Mouse (Mus musculus) urinary bladder, adult 18-20 months (tissue): ENCODE measurements around the gene Adcy1.

Source experiments
- DNase-seq, 2 experiments: peaks; one replicate each; pipeline ENCODE4 v3.0.0; 2022; ENCODE audit warnings: low spot score in 2 of 2, mixed read lengths in 2 of 2

The Adcy1 gene

DNA sequence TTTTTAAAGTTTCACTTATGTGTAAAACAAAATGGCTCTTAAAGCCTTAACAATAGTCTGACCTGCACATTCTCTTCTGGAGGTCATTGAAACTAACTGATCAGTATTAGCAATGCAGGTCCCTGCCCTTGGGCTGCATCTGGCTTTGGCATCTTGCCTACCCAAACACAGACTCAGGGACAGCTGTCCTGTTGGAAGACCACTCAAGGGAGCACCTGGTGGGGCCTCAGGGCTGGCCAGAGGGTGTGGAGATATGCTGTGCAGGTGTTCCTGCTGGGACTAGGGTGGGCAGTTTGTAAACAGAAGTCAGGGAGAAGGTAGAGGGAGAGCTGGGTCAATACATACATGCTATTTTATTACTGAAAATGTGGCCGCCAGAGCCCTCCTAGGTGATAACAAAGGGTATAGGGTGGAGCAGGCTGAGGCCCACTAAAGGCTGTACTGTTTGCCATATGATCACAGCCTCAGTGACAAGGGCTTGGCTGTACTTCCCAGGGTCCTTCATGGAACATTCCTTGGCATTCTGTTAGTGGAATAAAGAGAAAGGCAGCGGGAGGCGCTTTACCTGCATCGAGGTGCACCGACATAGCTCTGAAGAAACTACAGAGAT is 73.1 kb downstream of the Adcy1 start:
- no peak for DNase-seq

DNA sequence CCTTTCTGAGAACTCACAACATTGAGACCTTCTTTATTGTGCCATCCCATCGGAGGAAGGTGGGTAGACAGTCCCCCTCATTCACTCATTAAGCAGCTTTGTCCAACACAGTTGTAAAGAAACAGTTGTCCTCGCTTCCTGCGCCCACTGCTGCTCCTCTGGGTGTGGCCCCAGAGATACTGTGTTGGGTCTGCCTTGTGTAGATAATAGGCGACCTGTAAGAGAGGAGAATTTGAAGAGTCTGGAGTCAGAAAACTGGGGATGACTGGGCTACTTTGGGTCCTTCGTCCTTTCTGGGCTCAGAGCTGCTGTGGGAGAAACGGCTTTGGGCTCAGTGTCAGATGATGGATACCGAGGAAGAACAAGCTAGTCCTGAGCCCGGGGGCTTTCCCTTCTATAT is 75.1 kb downstream of the Adcy1 start:
- DNase-seq = no peak

DNA sequence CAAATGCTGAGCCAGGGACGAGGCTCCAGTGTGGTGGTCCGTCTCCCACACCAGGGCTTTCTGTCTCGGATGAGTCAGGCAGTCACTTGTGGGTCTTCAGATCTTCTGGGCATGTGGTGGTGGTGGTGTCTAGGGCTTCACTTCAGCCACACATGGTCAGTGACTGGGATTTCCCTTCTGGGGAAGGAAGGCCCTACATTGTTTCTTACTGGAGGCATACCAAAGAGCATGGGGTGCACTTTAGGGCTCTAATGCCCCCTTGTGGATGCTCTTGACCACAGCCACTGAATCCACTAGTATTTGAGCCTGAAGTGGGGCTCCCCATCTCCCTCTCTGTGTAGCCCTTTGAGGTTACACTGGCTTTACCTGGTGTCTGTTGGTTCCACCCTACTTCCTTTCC is 77.2 kb downstream of the Adcy1 start:
- DNase-seq = no peak

- DNase-seq = peak; percentile 10 to 32
These were observed 79.4 kb downstream of the Adcy1 start for GRCm38 (mm10) chr11:7142725-7143124.

DNA sequence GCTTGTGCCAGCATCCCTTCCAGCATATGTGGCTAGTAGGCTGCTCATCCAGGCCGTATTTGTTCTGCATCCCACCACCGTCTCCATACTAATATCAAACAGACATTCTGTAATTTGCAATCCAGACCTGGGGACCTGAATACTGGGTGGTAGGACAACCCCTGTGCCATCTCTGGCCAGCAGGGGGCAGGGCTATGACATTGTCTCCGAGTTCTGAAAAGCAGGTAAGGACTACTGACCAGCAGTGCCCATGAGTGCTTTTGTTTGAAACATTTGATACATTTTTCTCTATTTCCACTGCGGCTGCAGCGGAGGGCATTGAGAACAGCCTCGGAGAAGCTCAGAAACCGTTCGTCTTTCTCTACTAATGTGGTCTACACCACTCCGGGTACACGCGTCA is 81.1 kb downstream of the Adcy1 start:
- DNase-seq = no peak

DNA sequence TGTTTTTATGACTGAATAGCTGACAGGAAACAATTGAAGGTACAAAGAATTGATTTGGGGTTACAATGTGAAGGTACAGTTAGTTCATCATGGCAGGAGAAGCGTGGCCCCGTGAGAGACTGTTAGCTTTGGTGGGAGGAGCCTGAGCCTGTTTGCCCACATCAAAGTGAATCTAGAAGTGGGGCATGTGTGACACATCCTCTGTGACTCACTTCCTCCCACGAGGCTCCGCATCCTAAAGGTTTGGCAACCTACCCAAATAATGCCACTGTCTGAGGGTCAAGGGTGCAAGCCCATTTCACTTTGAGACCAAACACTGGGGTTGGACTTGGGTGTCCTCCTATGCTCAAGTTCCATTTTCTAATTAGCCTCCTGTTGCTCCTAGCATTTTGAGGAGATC is 81.9 kb downstream of the Adcy1 start:
- DNase-seq = no peak

DNA sequence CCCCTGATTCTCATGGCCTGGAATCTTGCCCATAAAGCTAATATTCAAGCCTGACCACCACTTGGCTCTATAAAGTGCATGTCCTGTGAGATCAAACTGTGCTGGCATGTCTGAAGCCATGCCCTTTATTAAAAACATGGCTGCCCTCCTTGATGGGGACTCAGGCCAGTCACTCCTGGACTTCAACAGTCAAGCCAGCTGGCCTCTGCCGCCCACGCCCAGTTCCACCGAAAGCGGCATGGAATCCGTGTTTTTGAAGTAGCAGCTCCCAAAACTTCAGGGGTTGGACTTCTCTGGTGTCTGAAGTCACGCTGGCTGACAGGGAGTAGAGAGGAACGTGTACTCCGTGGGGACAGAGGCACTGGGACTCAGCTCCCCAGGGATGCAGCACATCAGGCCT is 84.2 kb downstream of the Adcy1 start:
- no peak for DNase-seq

GRCm38 (mm10) chr11:7147945-7148344 is 84.7 kb downstream of the Adcy1 start:
- DNase-seq = no peak

GRCm38 (mm10) chr11:7149471-7149870 is 86.2 kb downstream of the Adcy1 start:
- DNase-seq = no peak

GRCm38 (mm10) chr11:7150511-7150910 is 87.2 kb downstream of the Adcy1 start:
- no peak for DNase-seq

DNA sequence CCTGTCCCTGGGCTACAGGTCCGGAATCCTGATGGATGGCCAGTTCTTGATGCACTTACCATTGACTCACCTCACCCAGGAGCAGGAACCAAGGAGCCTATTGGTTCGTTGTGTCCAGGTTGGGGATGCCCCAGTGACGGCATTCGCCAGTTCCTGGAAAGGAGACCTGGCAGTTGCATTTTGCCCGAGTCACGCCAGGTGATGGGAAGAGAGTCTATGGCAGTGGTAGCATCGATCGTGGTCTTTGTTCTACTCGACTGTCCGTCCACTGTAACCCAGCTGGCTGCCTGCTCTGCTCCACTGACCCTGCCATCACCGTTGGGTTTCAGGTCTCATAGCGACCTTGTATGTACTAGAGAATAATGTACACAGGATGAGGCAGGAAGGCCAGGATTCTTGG is 89.1 kb downstream of the Adcy1 start:
- DNase-seq = no peak

DNA sequence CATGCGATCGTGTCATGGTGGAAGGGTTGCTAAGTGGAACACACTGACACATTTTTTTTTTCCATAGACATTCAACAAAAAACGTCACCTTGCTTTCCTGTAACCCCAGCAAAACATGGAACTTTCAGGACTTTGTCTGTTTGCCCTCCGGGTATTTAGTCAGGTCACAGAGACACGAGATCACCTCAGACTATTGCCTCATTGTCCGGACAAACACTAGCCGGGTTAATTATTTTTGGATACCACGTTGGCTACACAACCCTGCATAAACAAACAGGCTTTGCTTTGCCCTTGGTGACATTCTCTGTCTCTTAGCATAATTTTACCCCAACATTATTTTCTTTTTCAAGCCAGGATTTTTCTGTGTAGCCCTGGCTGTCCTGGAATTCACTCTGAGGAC is 89.8 kb downstream of the Adcy1 start:
- no peak for DNase-seq

DNA sequence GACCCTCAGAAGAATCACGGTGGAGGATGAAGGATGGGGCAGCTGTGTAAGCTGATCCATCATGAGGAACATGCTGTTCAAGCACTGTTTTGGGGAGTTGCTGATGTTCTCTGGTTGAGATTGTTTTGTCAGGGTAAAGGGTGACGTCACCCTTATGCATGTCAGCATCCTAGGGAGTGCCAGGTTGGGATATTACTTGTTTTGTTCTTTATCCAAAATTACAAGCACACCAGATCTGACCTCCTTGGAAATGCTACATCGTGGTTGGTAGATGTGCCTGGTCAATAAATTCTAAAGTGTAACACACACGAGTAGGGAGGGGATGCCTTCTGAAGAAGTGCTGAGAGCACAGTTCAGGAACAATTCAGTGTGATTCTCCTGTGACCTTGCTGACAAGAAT is 93.1 kb downstream of the Adcy1 start:
- DNase-seq = no peak

GRCm38 (mm10) chr11:7158196-7158595 is 94.9 kb downstream of the Adcy1 start:
- DNase-seq = no peak

DNA sequence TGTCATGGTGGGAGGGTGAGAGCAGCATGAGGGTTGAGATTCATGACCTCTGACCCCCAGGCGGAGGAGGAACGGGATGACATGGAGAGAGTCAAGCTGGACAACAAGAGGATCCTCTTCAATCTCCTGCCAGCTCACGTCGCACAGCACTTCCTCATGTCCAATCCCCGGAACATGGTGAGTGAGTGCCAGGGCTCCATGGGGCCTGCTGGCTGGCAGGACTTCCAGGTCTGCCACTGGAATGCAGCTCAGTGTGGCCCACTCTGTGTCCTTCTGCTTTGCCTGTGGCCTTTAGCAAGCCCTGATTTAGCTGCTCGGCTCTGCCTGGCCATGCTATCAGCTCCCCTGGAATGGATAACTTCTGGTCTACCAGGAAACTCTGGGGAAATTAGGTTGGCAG is 96.9 kb downstream of the Adcy1 start:
- no peak for DNase-seq

- DNase-seq = no peak
These were observed 97.4 kb downstream of the Adcy1 start for GRCm38 (mm10) chr11:7160637-7161101.

GRCm38 (mm10) chr11:7161502-7162174 is 98.3 kb downstream of the Adcy1 start:
- DNase-seq = no peak

DNA sequence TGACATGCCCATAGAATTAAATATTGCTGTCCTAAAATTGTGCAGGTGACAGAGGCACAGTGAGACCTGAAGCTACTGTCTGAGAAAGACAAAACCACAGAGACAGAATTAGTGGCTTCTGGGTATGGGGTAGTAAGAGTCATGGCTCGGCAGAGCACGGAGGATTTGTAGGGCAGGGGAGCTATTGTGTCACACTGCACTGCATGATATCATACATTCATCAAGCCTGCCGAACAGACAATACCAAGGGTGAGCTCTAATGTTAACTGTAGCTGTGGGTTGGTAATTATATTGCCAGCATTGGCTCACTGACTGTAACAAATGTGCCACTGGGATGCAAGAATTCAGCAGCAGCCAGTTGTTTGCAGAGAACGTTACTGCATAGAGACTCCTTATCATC is 101.1 kb downstream of the Adcy1 start:
- no peak for DNase-seq

- DNase-seq = no peak
These were observed 106.4 kb downstream of the Adcy1 start for GRCm38 (mm10) chr11:7169645-7170044.

DNA sequence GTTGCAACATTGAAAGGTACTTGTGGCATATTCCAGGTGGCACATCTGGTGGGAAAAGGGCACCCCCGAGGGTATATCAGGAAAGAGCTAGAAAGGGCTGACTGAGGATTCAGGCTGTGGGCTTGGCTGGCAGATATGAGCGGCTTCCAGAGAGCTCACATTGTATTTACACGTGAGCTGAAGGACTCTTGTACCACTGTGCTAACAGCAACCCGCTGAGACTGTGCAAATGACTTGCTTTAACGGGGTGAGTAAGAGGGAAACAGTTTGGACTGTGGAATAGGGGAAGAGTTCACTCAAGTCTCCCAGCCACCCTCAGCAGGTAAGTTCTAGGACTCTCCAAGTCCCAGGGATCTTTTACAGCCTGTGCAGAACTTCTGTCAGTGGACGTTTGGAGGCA is 110.4 kb downstream of the Adcy1 start:
- DNase-seq = no peak

DNA sequence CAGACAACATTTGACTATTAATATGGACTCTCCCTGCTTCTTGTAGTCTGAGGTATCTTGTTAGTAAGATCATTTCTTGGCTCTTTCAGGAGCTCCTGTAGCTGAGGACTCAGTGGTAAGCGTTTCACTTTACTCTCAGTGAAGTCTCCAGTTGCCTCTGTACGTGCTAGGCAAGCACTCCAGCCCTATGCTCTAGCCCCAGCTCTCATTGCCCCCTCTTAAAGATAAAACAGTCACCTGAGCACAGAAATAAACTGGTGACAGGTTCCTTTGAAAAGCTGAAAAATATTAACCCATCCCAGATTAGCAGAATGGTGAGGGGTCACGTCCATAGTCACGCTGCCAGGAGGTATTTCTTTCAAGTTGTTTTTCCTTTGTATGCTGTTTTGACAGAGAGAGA is 115.4 kb downstream of the Adcy1 start:
- no peak for DNase-seq

DNA sequence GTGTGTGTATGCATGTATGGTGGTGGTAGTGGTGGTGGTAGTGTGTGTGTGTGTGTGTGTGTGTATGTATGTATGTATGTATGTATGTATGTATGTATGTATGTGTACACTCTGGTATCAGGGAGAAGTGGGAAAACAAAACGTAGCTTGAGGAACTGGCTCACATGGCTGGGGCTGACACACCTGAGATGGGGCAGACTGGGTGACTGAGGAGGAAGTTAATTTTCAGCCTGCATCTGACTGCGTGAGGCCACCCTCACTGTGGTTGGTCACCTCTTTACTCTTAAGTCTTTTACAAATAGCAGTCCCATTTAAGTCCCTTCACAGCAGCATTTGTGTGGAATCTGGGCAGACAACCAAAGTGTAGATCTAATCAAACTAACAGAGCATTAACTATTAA is 116.0 kb downstream of the Adcy1 start:
- no peak for DNase-seq

- DNase-seq = no peak
These were observed 119.2 kb downstream of the Adcy1 start for GRCm38 (mm10) chr11:7182409-7183042.
